Mouse (Mus musculus) liver, embryonic 11.5 days (tissue): ENCODE measurements at regions not wholly inside any gene's neighbourhood (a gene's known extent, or its start where the extent isn't known, plus 50 kb on each side); places are given as distances from the start of the nearest gene placed in this dataset.
A peak's percentile ranks its signal among the peaks of the same experiment; 100 is the strongest.

Experiments used
- ATAC-seq: fragments of 200-750 bp; cut with Nextera tagmentation; replicated peaks from 2 replicates; pipeline ENCODE4 v1.8.0; 2017; ENCODE audit warnings: moderate number of reproducible peaks, mild to moderate bottlenecking, moderate TSS enrichment, moderate library complexity; ENCODE audit not compliant: low FRiP score
- DNase-seq: peaks from one replicate; pipeline ENCODE4 v3.0.0-alpha.2; 2017; ENCODE audit warnings: low spot score
- H3K27ac ChIP-seq: fragments of 300-500 bp; sonication (generic); 2 replicates; pipeline ENCODE4 v1.5.1; 2014; ENCODE audit warnings: mild to moderate bottlenecking, low read depth, low read length, control low read depth
- H3K27me3 ChIP-seq: fragments of 300-500 bp; sonication (generic); replicated peaks from 2 replicates; pipeline ENCODE4 v1.6.1; 2014; ENCODE audit warnings: low read length, mixed read lengths; ENCODE audit not compliant: control insufficient read depth, insufficient read depth
- H3K36me3 ChIP-seq: fragments of 300-500 bp; sonication (generic); 2 replicates; pipeline ENCODE4 v1.6.1; 2014; ENCODE audit warnings: mild to moderate bottlenecking, low read length, moderate library complexity, mixed read lengths; ENCODE audit not compliant: control insufficient read depth, insufficient read depth
- H3K4me1 ChIP-seq: fragments of 300-500 bp; sonication (generic); replicated peaks from 2 replicates; pipeline ENCODE4 v1.6.1; 2014; ENCODE audit warnings: low read length, mixed read lengths; ENCODE audit not compliant: control insufficient read depth, insufficient read depth
- H3K4me2 ChIP-seq: fragments of 300-500 bp; sonication (generic); 2 replicates; pipeline ENCODE4 v1.6.1; 2014; ENCODE audit warnings: mild to moderate bottlenecking, control low read depth, moderate library complexity
- H3K4me3 ChIP-seq: fragments of 300-500 bp; sonication (generic); 2 replicates; pipeline ENCODE4 v1.5.1; 2014; ENCODE audit warnings: low read depth, low read length, control low read depth
- H3K9ac ChIP-seq: fragments of 300-500 bp; sonication (generic); 2 replicates; pipeline ENCODE4 v1.6.1; 2014; ENCODE audit warnings: low read depth, low read length, control low read depth
- H3K9me3 ChIP-seq: fragments of 300-500 bp; sonication (generic); 2 replicates; pipeline ENCODE4 v1.6.1; 2016; ENCODE audit warnings: low read length, inconsistent platforms, mixed read lengths; ENCODE audit not compliant: control insufficient read depth
- WGBS: fragments of 180-500 bp; shearing (Covaris S2); extraction: QIAGEN DNeasy Blood & Tissue Kit; methylation state at CpG from one replicate; pipeline ENCODE4 v1.1.7; 2014; 5-methylcytosine and 5-hydroxymethylcytosine counted together

DNA sequence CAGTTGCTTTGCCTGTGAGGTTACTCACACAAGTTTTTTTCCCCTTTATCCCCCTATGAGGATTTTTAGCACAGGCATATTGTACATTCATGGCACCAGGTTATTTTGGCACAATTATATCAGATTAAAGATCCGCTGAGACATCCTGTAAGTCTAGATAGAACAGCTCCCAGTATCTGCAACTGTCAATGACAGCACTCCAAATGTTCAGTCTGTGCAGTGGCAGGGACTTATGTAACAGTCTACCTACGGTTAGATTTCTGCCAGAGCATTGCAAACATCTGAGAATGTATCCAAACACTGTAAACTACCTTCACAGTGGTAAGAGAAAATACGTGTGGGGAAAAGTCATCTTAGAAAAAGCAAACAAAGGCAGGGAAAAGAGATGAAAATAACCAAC is 163.5 kb upstream of the Kcnh7 start:
- DNase-seq (no peak), ATAC-seq (no peak)
- Histone ChIP-seq H3K9ac (no peak overlapping the region), H3K27ac (no peak overlapping the region), H3K4me3 (no peak overlapping the region), H3K36me3 (no peaks in the 10 kb centered on the region), H3K4me1 (no peaks in the 10 kb centered on the region), H3K9me3 (no peaks in the 10 kb centered on the region), H3K27me3 (no peaks in the 10 kb centered on the region), H3K4me2 (no peak overlapping the region)
- WGBS: 78% methylated on average over 3 of the region's 3 CpGs

DNA sequence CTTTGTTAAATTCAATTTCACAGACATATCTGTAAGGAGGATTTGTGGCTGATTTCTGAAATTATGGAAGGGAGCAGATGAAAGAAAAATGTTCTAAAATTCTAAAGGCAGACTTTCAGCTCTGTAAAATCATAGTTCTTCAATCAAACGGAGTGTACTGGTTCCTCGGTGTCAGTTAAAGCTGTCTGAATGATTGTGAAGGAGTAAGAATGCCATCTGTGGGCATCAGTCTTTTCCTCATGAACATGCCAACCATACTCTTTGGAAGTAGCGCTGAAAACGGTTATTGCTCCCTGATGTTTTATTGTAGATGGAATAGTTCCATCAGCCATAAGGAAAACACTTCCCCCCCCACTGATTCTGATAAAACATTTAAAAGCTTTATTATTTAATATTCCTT is 142.7 kb upstream of the Kcnh7 start:
- H3K4me2 ChIP-seq: no peak overlapping the region
- no peaks in the 10 kb centered on the region for H3K27me3 ChIP-seq
- no peaks in the 10 kb centered on the region for H3K36me3 ChIP-seq
- WGBS: 88% methylated on average over 4 of the region's 4 CpGs
- H3K4me1 ChIP-seq: no peaks in the 10 kb centered on the region
- H3K27ac ChIP-seq: no peak overlapping the region
- no peak for DNase-seq
- H3K4me3 ChIP-seq: no peak overlapping the region
- ATAC-seq: no peak
- no peak overlapping the region for H3K9ac ChIP-seq
- H3K9me3 ChIP-seq: no peaks in the 10 kb centered on the region

DNA sequence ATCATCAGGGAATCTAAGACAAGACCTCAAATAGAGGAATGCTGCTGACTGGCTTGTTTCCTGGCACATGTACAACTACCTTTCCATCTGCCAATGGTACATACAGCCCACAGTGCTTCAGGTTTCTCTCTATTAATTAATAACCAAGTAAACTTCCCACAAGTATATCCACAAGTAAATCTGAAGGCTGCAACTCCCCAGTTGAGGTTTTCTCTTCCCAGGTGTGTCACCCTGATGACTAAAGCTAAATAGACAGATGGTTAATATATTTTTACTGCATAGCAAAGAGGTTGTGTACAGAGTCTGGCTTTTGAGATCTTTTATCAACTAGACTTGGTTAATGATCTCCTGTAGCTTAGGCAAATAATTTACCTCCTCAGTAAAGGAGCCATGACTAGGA is 96.8 kb upstream of the Kcnh7 start:
- DNase-seq (no peak), ATAC-seq (no peak)
- Histone ChIP-seq H3K27ac (no peak overlapping the region), H3K9ac (no peak overlapping the region), H3K4me3 (no peak overlapping the region), H3K36me3 (no peaks in the 10 kb centered on the region), H3K27me3 (no peaks in the 10 kb centered on the region), H3K4me2 (no peak overlapping the region), H3K4me1 (no peaks in the 10 kb centered on the region), H3K9me3 (no peaks in the 10 kb centered on the region)

DNA sequence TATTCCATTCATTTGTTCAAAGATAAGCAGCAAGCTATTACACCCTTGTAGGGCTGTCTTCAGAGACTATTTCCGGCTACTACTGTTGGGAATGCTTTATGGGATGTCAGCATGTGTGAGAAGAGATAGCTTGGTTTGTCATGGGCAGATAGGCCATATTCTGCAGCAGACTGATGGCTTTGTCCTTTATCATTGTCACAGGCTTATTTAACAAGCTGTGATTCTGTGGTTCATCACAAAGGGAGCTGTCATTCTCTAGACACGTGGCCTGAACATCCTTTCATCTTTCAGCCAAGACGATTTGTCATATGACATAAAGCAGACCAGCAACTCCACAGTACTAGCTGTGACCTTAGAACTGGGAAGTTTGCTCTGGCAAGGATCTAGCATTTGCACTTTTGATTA is 89.7 kb upstream of the Kcnh7 start:
- no peak overlapping the region for H3K9ac ChIP-seq
- ATAC-seq (peak; percentile 65; the same call in 1 of the 2 replicates), DNase-seq (no peak)
- no peaks in the 10 kb centered on the region for H3K9me3 ChIP-seq
- no peak overlapping the region for H3K4me2 ChIP-seq
- no peak overlapping the region for H3K27ac ChIP-seq
- H3K4me1 ChIP-seq: no peaks in the 10 kb centered on the region
- WGBS: 20% methylated on average over 3 of the region's 3 CpGs
- H3K36me3 ChIP-seq: no peaks in the 10 kb centered on the region
- no peak overlapping the region for H3K4me3 ChIP-seq
- H3K27me3 ChIP-seq: no peaks in the 10 kb centered on the region

DNA sequence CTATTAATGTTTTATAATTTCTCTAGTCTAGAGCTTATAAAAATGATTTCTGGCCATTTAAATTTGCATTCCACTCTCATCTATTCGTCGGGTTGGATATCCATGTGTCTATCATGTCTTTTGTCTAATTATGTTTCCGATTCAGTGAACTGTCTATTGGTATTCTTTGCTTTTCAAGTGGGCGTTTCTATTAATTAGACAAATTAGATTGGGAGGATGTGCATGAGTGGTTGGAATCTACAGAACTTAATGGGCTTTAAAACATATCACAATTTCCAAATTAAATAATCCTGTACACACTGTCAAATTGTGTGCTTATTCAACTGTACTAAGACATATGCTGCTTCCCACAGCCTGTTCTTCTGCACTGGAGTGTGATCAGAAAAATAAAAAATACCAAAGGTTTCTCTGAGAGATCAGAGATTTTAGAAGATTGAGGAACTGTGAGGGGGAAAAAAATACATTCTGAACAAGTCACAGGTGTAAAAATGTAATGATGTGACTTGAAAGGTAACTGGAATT is 62.1 kb upstream of the Kcnh7 start:
- no peak for DNase-seq
- 82% methylated on average over 4 of the region's 4 CpGs for WGBS
- ATAC-seq: no peak
- no peak overlapping the region for H3K4me3 ChIP-seq
- no peaks in the 10 kb centered on the region for H3K36me3 ChIP-seq
- no peaks in the 10 kb centered on the region for H3K27me3 ChIP-seq
- no peaks in the 10 kb centered on the region for H3K4me1 ChIP-seq
- H3K4me2 ChIP-seq: no peak overlapping the region
- H3K27ac ChIP-seq: no peak overlapping the region
- no peak overlapping the region for H3K9ac ChIP-seq
- no peaks in the 10 kb centered on the region for H3K9me3 ChIP-seq

DNA sequence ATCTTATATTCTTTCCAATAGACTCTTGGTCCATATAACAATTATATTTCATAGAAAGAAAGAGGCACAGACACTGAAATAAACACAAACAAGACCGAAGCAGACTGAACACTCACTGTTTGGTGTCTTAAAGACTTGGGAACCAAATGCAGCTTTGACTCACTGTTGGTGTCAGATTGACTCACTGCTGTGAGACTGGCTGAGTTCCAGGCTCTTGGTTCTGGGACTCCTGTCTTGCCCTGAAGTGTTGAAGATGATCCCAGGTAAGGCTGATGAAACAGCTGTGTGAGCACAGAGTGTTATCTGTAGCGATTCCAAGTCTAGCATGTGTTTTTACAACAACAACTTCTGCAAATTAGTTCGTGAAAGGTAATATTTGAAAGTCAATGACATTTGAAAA is 55.2 kb upstream of the Kcnh7 start:
- ATAC-seq (no peak), DNase-seq (no peak)
- no peaks in the 10 kb centered on the region for H3K36me3 ChIP-seq
- H3K27ac ChIP-seq: no peak overlapping the region
- no peak overlapping the region for H3K4me2 ChIP-seq
- H3K4me1 ChIP-seq: no peaks in the 10 kb centered on the region
- H3K27me3 ChIP-seq: no peaks in the 10 kb centered on the region
- H3K9ac ChIP-seq: no peak overlapping the region
- no peak overlapping the region for H3K4me3 ChIP-seq
- H3K9me3 ChIP-seq: no peaks in the 10 kb centered on the region
- 79% methylated on average over 3 of the region's 3 CpGs for WGBS
